Mouse (Mus musculus): ENCODE measurements at regions not wholly inside any gene's neighbourhood (a gene's known extent, or its start where the extent isn't known, plus 50 kb on each side); places are given as distances from the start of the nearest gene placed in this dataset.
"Not testable (repeated sequence)": the region's sequence is repeated elsewhere in the genome, so short reads cannot be mapped to it uniquely, and the experiment has no call there.

GRCm38 (mm10) chr16:31508981-31509380, 86.9 kb downstream of the Bdh1 start:
- DNase-seq (ENCODE audit: low spot score in 2 of 2) = peak; percentile 81 to 90

DNA sequence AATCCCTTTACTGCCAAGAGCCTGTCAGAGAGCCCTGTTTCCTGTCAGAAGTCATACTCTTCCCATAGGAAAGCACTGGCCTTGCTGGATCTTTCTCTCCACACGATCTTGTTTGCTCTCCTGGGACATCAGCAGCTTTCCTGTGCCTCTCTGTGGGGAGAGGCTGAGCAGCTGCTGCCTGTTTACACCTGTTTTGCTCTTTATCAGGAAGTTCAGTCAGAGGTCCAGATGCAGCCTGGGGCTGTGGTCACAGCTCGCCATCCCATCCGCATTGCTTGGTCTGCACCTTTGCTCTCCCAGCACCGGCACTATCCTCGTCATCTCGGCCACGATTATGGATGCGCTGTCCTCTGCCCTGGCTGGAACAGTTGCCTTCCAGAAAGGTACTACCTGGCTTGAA, 88.0 kb downstream of the Bdh1 start:
- DNase-seq (ENCODE audit: low spot score in 2 of 2) = no peak

- DNase-seq (ENCODE audit: low spot score in 2 of 2) = no peak
These were observed 96.7 kb downstream of the Bdh1 start for GRCm38 (mm10) chr16:31518816-31519215.

DNA sequence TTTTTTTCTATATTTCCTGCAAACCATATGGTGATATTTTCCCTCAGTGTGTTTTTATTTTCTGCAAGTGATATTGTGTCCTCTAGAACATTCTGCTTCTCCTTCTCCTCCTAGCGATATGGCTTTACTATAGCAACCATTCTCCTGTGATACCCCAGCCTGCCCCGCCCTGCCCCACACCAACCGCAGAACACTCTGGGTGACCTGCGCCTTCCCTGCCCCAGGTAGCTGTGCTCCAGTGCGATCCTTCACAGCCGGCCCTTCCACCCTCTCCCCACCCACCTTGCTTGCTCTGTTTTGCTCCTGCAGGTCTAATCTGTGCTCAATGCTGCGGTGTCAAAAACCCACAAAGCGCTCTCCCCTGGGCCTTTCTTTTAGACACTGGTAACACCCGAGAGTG, 98.0 kb downstream of the Bdh1 start:
- DNase-seq (ENCODE audit: low spot score in 2 of 2) = no peak

DNA sequence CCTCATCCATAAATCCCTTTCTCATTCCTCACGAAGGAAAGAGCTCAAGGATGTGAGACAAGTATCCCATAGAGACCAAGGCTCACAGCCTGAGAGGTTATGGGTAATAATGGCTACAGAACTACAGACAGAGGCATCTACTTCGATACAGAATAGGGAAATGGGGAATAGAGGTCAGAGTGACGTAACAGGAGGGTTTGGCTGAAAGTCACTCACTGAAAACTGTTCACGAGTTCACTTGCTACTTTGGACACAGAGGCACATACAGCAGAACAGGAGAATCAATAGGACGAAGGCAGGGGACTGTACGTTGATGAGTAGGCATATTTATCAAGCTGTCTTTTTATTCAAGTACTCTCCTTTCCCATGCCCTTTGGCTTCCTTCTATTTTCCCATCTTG, 99.7 kb downstream of the Bdh1 start:
- DNase-seq (ENCODE audit: low spot score in 2 of 2) = no peak

GRCm38 (mm10) chr16:31526711-31527344, 104.7 kb downstream of the Bdh1 start:
- no peak for DNase-seq (ENCODE audit: low spot score in 2 of 2)

DNA sequence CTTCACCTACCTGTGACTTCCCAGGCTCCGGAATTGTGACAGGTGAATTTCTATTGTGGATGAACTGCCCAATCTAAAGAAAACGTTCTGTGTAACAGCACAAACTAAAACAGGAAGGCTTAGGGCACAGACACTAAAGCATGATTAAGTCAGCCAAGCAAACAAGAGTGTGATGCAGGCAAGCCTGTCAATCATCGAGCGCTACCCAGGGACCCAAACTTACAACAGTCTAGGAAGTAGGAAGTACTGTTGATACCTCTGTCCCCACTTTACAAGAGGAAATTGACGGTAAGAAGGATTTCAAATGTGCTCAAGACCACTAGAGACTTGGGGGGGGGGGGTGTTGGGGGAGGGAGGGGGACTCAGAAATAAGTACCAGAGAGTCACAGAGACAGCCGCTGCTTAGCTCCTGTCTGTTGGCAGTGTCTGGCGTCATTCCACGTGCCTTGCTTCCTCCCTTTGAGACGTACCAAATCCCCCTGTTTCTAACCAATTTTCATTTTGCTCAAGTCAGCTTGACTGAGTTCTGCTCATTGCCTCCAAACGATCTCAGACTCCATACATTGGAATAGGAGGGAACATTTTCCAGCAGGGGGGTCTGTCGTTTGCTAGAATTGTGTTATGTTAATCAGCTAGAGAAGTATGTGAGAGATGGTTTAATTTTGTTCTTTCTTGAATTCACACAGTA, 106.7 kb downstream of the Bdh1 start:
- no peak for DNase-seq (ENCODE audit: low spot score in 2 of 2)

GRCm38 (mm10) chr16:31529284-31529958, 107.3 kb downstream of the Bdh1 start:
- DNase-seq (ENCODE audit: low spot score in 2 of 2) = peak; percentile 33 to 41

DNA sequence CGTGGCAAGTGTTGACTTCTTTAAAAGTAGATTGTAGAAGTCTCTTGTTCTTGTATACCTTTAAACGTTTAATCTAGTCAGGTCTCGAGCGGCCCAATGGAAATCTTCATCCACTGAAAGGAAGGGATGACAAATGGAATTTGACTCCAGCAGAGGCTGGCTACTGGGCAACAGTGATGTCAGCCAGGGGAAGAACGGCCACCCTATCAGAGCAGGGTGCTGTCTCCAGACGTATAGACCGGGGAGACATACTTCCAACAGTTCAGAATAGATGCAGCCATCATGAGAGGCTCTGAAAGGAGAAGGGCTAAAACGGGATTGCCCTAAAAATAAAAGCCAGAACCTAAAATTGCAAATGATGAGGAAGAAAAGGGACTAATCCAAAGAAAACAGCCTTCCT, 108.0 kb downstream of the Bdh1 start:
- DNase-seq (ENCODE audit: low spot score in 2 of 2) = no peak

GRCm38 (mm10) chr16:31533196-31533777, 111.2 kb downstream of the Bdh1 start:
- DNase-seq (ENCODE audit: low spot score in 2 of 2) = no peak

GRCm38 (mm10) chr16:31534923-31535523, 112.9 kb downstream of the Bdh1 start:
- no peak for DNase-seq (ENCODE audit: low spot score in 2 of 2)

DNA sequence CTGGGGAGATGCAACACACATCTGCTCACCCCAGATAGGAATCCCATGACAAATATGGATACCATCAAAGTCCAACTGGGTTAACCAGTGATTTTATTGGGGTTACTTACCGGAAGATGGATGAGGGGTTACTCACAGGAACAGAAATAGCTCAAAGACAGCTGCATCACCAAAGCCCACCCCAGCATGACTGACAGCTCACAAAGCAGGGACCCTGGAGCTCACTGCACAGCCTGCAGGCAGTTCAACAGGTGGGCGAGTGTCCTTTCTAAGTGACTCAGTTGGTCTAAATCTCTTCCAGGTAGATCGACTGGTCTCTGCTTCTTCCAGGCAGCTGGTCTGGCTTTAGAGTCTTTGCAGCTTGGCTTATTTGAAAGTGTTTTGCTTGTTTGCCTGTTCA, 114.2 kb downstream of the Bdh1 start:
- no peak for DNase-seq (ENCODE audit: low spot score in 2 of 2)

DNA sequence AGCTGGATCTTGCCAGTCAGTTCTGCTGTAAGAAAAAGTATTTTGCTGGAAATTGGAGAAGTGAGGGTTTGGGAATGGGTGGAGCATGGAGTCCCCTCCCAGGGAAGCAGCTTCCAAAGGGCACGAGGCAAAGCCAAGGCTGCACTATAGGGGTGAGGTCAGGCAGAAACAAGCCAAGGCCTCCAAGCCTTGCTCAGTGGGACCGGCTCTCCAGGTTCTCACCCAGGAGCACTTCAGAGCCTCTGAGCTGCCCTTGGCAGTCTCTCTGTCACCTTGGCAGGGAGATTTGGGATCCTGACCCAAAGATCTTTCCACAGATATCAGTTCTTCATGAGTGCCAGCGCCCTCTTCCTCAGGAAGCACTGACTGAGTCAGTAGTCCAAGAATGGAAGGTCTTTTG, 116.5 kb downstream of the Bdh1 start:
- DNase-seq (ENCODE audit: low spot score in 2 of 2) = no peak

- no peak for DNase-seq (ENCODE audit: low spot score in 2 of 2)
These were observed 119.6 kb upstream of the Dlg1 start for GRCm38 (mm10) chr16:31543499-31544170.

DNA sequence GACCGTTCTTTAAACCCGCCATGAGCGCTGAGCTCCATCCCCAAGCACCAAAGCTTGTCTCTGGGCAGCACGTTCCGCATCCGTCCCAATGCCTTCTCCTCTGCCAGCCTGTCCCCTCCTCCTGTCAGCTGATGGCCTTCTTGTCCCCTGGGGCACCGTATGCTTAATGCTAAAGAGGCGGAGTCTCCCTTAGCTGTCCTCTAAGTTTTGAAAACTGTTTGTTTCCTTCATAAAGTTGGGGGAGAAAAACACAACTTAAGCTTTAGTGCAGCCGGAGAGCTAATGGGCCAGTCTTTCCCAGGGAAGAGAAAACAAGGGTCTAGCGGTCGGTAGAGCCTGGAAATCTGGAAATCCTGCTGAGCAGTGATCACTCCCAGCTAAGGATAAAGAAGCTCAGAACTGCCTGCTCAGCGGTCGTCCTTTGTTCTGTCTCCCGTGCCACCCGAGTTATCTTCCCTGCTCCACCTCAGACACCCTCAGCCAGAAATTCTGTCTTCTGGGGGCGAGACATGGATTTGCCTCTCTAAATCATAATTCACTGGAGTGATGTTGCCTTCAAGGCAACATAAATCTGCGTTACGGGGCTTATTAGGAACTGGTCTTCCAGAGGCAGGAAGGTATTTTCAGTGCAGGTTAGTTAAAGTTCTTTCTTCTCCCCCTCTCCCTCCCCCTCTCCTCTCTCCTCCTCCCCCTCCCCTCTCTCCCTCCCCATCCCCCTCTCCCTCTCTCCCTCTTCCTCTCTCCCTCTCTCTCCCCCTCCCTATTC, 117.0 kb upstream of the Dlg1 start:
- DNase-seq (ENCODE audit: low spot score in 2 of 2) = no peak

- no peak for DNase-seq (ENCODE audit: low spot score in 2 of 2)
These were observed 116.4 kb upstream of the Dlg1 start for GRCm38 (mm10) chr16:31546828-31547224.

GRCm38 (mm10) chr16:31547391-31547790, 115.9 kb upstream of the Dlg1 start:
- no peak for DNase-seq (ENCODE audit: low spot score in 2 of 2)

DNA sequence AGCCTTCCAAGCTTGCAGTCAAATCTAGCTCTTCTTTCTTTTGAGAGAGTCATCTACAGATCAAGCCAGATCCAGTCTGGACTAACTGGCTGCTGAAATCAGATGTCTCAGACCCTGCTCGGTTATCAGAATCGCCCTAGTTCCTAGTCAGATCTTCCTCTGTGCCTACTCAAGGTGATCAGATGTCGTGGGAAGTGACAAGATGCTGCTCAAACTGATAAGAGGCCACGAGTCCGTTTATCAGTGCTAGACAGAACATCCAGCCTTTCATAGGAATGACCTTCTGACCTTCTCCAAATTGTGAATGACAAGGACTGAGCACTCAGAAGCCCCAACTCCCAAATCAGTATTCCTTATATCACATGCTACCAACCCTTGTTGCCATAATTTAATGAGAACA, 113.3 kb upstream of the Dlg1 start:
- no peak for DNase-seq (ENCODE audit: low spot score in 2 of 2)

GRCm38 (mm10) chr16:31550539-31550938, 112.7 kb upstream of the Dlg1 start:
- not testable (repeated sequence) for DNase-seq (ENCODE audit: low spot score in 2 of 2)

- no peak for DNase-seq (ENCODE audit: low spot score in 2 of 2)
These were observed 111.7 kb upstream of the Dlg1 start for GRCm38 (mm10) chr16:31551416-31552151.
